Mouse (Mus musculus) cerebellum, adult 8-10 months (tissue): ENCODE data around the gene Unk.
"Not testable (repeated sequence)": the region's sequence is repeated elsewhere in the genome, so short reads cannot be mapped to it uniquely, and the experiment has no call there.

Experiments
- DNase-seq: peaks from one replicate; pipeline ENCODE4 v3.0.0; 2022

The Unk gene

GRCm38 (mm10) chr11:116091591-116091990 lies 61.5 kb downstream of the Unk start:
- DNase-seq, result no peak

- DNase-seq, result not testable (repeated sequence)
These were observed 62.8 kb downstream of the Unk start for GRCm38 (mm10) chr11:116092959-116093358.

DNA sequence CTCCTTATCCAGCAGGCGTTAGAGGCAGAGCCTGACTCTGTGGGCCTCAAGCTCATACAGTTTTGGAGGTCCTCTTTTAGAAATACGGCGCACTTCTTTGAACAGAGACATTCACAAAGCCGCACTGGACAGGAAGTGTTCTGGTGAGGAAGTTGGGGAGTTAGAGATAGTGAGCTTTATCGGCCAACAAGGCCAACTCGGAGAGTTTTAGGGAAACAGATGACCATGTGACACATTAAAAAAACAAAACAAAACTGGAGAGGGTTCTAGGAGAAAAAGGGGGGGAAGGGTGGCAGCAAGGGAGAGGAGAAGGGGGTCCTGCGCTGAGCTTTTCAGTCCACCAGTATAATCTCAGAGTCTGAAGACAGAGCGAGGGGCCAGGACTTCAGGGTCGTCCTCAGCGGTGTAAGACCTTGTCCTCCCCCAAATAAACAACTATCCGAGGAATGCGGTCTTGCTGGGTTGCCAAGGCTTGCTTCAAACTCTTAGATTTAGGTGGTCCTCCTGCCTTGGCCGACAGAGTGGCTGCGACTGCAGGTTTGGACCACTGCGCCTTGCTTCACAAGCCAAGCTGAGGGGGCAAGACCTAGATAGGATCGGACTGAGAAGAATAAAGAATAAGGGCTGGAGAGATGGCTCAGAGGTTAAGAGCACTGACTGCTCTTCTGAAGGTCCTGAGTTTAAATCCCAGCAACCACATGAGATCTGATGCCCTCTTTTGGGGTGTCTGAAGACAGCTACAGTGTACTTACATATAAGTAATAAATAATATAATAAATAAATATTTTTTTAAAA lies 63.8 kb downstream of the Unk start:
- no peak for DNase-seq

GRCm38 (mm10) chr11:116095573-116095972 lies 65.5 kb downstream of the Unk start:
- no peak for DNase-seq

DNA sequence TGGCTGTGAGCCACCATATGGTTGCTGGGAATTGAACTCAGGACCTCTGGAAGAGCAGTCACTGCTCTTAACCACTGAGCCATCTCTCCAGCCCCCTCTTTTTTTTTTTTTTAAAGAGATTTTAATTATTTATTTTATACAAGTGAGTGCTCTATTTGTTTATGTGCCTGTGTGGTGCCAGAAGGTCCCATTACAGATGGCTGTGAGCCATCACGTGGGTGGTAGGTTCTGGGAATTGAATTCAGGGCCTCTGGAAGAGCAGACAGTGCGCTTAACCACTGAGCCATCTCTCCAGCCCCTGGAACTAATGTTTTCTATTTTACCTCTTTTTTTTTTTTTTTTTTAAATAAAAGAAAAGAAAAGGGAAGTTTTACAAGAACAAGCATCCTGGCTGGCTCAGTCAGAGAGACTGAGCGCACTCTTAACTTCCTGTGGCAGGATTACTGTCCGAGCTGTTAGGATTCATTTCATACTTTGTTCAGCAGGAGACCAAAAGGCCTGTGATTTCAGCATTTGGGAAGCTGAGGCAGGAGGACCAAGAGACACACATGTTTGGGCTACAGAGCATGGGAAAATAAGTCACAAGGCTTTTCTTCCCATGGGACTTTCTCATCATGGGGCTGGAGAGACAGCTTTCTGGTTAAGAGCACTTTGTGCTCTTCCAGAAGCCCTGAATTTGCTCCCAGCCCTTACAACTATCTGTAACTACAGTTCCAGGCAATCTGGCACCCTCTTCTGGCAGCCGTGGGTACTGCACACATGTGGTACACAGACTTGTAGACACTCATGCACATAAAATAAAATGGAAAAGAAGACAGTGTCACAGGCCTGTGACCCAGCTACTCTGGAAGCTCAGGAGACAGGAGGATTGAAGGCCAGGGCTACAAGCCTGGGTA lies 66.3 kb downstream of the Unk start:
- DNase-seq, result no peak

GRCm38 (mm10) chr11:116098711-116099460 lies 68.8 kb downstream of the Unk start:
- no peak for DNase-seq

DNA sequence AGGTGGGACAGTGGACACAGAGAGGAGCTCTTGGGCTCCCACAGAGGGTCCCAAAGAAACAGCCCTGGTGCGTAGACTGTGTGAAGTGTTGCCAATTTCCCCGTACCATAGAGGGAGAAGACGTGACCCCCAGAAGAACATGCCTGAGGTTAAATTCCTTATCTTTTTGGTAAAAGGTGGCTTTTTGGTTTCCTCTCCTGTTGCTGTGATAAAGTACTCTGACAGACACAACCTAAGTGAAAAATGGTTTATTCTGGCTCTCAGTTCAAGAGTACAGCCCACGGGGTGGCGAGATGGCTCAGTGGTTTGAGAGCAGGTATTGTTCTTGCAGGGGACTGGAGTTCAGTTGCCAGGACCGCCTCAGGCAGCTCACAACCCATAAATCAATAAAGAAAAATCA lies 69.3 kb downstream of the Unk start:
- DNase-seq, result no peak

- DNase-seq, result no peak
These were observed 70.3 kb downstream of the Unk start for GRCm38 (mm10) chr11:116100385-116100784.

DNA sequence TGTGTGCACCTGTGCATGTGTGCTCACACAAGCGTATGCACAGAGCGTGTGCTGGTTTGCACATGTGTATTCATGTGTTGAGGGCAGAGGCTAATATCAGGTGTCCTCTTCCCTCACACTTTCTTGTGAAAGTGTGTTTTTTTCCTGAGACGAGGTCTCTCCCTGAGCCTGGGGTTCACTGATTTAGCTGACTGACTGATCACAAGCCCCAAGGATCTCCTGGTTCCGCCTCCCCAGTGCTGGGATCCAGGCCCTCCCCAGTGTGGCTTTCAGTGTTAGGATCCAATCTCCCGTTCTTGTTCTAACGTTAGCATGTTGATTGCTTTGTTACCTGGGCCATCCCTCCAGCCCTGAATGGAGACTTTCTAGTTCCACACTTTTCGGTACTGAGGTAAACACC lies 70.7 kb downstream of the Unk start:
- DNase-seq, result no peak

DNA sequence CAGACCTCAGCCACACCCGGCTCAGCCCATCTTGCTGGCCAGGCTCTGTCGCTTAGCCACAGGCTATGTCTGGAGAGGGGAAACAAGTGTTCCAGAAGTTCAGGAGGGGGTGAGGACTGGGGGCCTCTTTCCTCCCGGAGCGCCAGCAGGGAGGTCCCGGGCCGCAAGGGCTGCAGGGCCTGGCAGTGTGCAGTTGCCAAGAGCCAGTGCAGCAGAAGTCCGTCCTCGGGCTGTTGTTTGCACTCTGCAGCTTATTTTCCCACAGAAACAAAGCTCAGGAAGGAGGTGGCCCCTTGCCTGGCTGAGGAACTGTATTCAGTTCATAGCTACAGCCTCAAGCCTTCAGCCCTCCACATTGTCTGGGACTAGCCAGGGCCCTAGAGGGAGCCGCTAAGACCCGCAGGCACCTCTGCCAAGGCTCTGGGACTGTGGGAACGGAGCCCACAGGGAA lies 71.8 kb downstream of the Unk start:
- no peak for DNase-seq

- no peak for DNase-seq
These were observed 72.3 kb downstream of the Unk start for GRCm38 (mm10) chr11:116102472-116102871.

DNA sequence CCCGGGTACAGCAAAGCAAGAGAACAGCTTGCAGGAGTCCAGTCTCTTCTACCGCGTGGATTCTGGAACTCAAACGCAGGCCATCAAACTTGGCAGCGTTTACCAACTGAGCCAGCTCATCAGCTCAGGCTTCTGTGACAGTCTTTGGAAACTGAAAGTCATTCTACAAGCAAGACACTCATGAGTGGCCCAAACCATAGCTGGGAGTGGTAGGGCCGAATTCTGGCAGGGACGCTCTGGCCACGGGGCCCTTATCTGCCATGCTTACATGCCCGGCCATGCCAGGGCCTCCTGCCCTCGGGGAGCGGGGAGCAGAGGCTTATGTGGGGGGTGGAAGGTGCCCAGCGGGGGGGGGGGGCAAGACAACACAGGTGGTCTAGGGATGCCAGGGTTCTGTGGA lies 73.5 kb downstream of the Unk start:
- DNase-seq, result no peak

- no peak for DNase-seq
These were observed 74.0 kb downstream of the Unk start for GRCm38 (mm10) chr11:116104006-116104646.

DNA sequence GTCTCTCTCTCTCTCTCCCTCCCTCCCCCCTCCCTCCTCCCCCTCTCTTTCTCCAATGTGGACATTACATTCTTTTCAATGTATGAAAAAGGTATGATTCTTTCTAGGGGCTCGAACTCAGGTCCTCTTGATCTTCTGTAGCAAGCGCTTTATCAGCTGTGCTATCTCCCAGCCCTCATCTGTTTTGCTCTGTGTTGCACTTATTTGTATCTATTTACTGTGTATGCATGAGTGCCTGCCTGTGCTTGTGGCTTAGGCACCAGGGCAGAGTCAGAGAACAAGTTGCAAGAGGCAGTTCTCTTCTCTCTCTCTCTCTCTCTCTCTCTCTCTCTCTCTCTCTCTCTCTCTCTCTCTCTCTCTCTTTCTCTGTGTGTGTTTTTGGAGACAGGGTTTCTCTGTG lies 74.9 kb downstream of the Unk start:
- DNase-seq, result no peak

DNA sequence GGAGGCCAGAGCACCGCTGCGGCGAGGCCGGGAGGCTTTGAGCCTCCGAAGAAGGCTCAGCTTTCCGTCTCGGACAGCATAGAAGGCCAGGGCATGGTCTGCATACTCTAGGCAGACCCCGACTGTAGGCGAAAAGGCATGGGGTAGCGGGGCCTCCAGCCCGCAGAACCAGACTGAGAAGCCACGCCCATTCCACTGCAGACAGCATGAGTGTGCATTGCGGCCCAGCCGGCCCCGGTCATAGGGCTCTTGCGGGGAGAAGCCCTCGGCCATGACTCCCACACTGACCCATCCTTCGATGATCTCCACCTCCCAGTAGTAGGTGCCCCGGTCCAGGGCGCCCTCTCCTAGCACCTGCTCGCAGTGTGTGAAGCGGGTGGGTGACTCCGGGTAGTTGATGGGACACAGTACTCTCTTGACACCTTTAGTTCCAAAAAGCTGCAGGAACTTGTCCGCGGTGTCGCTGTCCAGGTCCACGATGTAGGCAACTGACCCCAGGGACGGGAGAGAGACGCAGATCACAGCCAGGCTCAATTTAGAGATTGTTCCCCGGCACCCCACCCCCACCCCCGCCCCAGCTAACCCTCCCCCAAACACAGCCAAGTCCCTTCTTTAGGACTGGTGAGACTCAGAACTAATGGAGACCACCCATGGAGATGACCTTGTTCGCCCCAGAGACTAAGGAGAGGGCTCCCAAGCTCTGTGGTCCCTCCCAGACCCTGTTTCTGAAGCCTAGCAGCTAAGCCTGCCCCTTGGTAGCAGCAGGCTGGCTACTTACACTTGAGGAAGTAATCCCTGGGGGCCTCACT lies 76.2 kb downstream of the Unk start:
- no peak for DNase-seq

GRCm38 (mm10) chr11:116106963-116107776 lies 77.0 kb downstream of the Unk start:
- DNase-seq, result no peak

GRCm38 (mm10) chr11:116107777-116108285 lies 77.7 kb downstream of the Unk start:
- DNase-seq, result no peak

GRCm38 (mm10) chr11:116108464-116109137 lies 78.5 kb downstream of the Unk start:
- DNase-seq, result no peak

- DNase-seq, result no peak
These were observed 79.4 kb downstream of the Unk start for GRCm38 (mm10) chr11:116109441-116110081.

GRCm38 (mm10) chr11:116110131-116110530 lies 80.0 kb downstream of the Unk start:
- no peak for DNase-seq
